Mouse (Mus musculus): Measurements from ENCODE around the gene 1700001C02Rik. TPM values are rescaled to one million over a fixed set of nuclear protein-coding genes. Genes with fewer than 3 reads are reported as not detected.

The 1700001C02Rik gene
- total and polyA plus RNA-seq, 3 experiments: 2.6 TPM; not detected in 2

DNA sequence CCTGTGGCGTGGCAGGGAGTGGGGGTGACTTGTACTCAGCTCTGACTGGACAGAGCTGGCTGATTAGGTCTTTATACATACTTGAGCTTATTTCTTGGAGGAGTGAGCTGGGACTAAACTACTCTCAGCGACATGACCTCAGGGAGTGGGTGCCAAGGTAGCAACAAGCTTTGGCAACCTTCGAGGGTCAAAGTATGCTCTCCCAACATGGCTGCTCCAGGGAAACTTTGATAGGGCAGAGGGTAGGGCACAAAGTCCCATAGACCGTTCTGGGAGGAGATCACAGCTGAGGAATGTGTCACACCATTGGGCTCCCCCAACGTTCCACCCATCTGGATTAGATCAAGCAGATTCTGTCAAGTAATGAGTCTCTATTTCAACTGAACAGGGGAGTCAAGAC, 18.7 kb downstream of the 1700001C02Rik start:
- no peak overlapping the region for H3K9ac ChIP-seq (ENCODE audit: low read depth, low read length)
- 78% methylated on average over 5 of the region's 5 CpGs for WGBS
- H3K27ac ChIP-seq: no peak overlapping the region
- no peak overlapping the region for H3K4me3 ChIP-seq
- DNase-seq: no peak
- H3K27me3 ChIP-seq (ENCODE audit: control insufficient read depth, insufficient read depth, low read length): no peaks in the 10 kb centered on the region
- no peaks in the 10 kb centered on the region for H3K79me2 ChIP-seq (replicated peaks; ENCODE audit: control insufficient read depth, insufficient read depth, low read length)
- intact Hi-C loops (cut with DNase I): loop anchor here (5.0 kb wide), 1 partner anchor 267 kb away; no protein-coding TSS in a partner anchor
- no peaks in the 10 kb centered on the region for H3K4me1 ChIP-seq (ENCODE audit: control insufficient read depth, insufficient read depth, low read length)
- no peaks in the 10 kb centered on the region for H3K36me3 ChIP-seq (ENCODE audit: control insufficient read depth, insufficient read depth, low read length)
- no peak for TF ChIP-seq POLR2A (IDR thresholded peaks at IDR 0.05; ENCODE audit: insufficient read depth, low read depth, low read length)
- TF ChIP-seq CTCF (IDR thresholded peaks at IDR 0.05): no peak
- TF ChIP-seq EP300 (IDR thresholded peaks at IDR 0.05; ENCODE audit: insufficient read depth, low read depth, low read length): no peak

- 52% methylated on average over 6 of the region's 6 CpGs for WGBS
- TF ChIP-seq EP300 (IDR thresholded peaks at IDR 0.05; ENCODE audit: insufficient read depth, low read depth, low read length): no peak
- TF ChIP-seq POLR2A (IDR thresholded peaks at IDR 0.05; ENCODE audit: insufficient read depth, low read depth, low read length): no peak
- TF ChIP-seq CTCF (IDR thresholded peaks at IDR 0.05): no peak
- Histone ChIP-seq H3K27ac (no peak overlapping the region), H3K4me3 (no peak overlapping the region), H3K79me2 (replicated peaks; ENCODE audit: control insufficient read depth, insufficient read depth, low read length) (no peaks in the 10 kb centered on the region), H3K4me1 (ENCODE audit: control insufficient read depth, insufficient read depth, low read length) (no peaks in the 10 kb centered on the region), H3K9ac (ENCODE audit: low read depth, low read length) (no peak overlapping the region), H3K36me3 (ENCODE audit: control insufficient read depth, insufficient read depth, low read length) (no peaks in the 10 kb centered on the region), H3K27me3 (ENCODE audit: control insufficient read depth, insufficient read depth, low read length) (no peaks in the 10 kb centered on the region)
- intact Hi-C loops (cut with DNase I): no loop called here
- no peak for DNase-seq
Observed at GRCm38 (mm10) chr5:30485136-30485535, 19.3 kb downstream of the 1700001C02Rik start.

DNA sequence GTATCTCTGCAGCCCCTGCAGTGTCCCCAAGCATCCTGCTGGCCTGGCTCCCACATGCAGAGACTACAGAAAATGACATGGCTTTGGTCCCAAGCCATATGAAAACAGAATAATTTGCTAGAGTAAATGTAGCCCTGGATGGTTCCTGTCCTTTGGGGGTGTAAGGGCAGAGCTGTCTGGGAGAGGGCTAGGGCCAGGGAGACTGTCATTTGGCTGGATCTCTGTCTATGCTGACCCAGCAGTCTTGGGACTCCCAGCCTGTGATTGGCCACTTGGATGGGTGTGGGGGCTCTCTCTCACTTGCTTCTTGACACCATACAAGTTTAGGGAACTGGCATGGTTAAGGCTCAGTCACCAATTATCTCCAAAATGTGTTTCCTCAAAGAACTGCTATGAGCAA, 24.4 kb downstream of the 1700001C02Rik start:
- intact Hi-C loops (cut with DNase I): no loop called here
- H3K4me3 ChIP-seq: no peak overlapping the region

DNA sequence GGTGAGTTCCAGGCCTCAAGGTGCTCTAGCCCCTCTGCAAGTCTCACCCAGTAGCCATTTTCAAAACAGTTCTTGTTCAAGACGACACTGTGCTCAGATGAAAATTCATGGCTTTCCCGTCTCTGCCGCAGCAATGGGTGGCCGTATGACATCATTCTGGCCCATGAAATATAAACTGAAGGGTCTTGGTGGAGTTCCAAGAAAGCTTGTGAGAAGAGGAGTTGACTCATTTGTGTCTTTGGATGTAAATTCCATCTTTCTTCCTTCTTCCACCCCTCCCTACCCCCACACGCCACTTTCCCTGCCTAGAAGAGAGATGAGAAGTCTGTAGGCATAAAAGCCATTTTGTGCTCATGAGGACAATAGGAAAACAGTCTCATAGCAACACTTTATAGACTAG, 25.0 kb downstream of the 1700001C02Rik start:
- intact Hi-C loops (cut with DNase I): no loop called here
- H3K4me3 ChIP-seq: no peak overlapping the region
- 75% methylated on average over 5 of the region's 5 CpGs for WGBS
- no peaks in the 10 kb centered on the region for H3K79me2 ChIP-seq (replicated peaks; ENCODE audit: control insufficient read depth, insufficient read depth, low read length)
- no peak overlapping the region for H3K9ac ChIP-seq (ENCODE audit: low read depth, low read length)
- no peak overlapping the region for H3K27ac ChIP-seq
- no peak for DNase-seq
- no peaks in the 10 kb centered on the region for H3K27me3 ChIP-seq (ENCODE audit: control insufficient read depth, insufficient read depth, low read length)
- no peaks in the 10 kb centered on the region for H3K36me3 ChIP-seq (ENCODE audit: control insufficient read depth, insufficient read depth, low read length)
- no peaks in the 10 kb centered on the region for H3K4me1 ChIP-seq (ENCODE audit: control insufficient read depth, insufficient read depth, low read length)
- no peak for TF ChIP-seq EP300 (IDR thresholded peaks at IDR 0.05; ENCODE audit: insufficient read depth, low read depth, low read length)
- no peak for TF ChIP-seq POLR2A (IDR thresholded peaks at IDR 0.05; ENCODE audit: insufficient read depth, low read depth, low read length)
- TF ChIP-seq CTCF (IDR thresholded peaks at IDR 0.05): no peak

More for the DNA sequence above, 24.4 kb downstream of the 1700001C02Rik start:
- no peak overlapping the region for H3K9ac ChIP-seq (ENCODE audit: low read depth, low read length)
- no peak overlapping the region for H3K27ac ChIP-seq
- no peak for DNase-seq
- no peaks in the 10 kb centered on the region for H3K4me1 ChIP-seq (ENCODE audit: control insufficient read depth, insufficient read depth, low read length)
- no peak for TF ChIP-seq EP300 (IDR thresholded peaks at IDR 0.05; ENCODE audit: insufficient read depth, low read depth, low read length)
- no peak for TF ChIP-seq POLR2A (IDR thresholded peaks at IDR 0.05; ENCODE audit: insufficient read depth, low read depth, low read length)
- no peaks in the 10 kb centered on the region for H3K36me3 ChIP-seq (ENCODE audit: control insufficient read depth, insufficient read depth, low read length)
- no peaks in the 10 kb centered on the region for H3K27me3 ChIP-seq (ENCODE audit: control insufficient read depth, insufficient read depth, low read length)
- no peaks in the 10 kb centered on the region for H3K79me2 ChIP-seq (replicated peaks; ENCODE audit: control insufficient read depth, insufficient read depth, low read length)

GRCm38 (mm10) chr5:30493723-30494122, 27.9 kb downstream of the 1700001C02Rik start:
- no peaks in the 10 kb centered on the region for H3K4me1 ChIP-seq (ENCODE audit: control insufficient read depth, insufficient read depth, low read length)
- intact Hi-C loops (cut with DNase I): no loop called here
- no peak overlapping the region for H3K27ac ChIP-seq
- WGBS: 24% methylated on average over 7 of the region's 7 CpGs
- TF ChIP-seq POLR2A (IDR thresholded peaks at IDR 0.05; ENCODE audit: insufficient read depth, low read depth, low read length) (no peak), CTCF (IDR thresholded peaks at IDR 0.05) (no peak), EP300 (IDR thresholded peaks at IDR 0.05; ENCODE audit: insufficient read depth, low read depth, low read length) (no peak)
- H3K79me2 ChIP-seq (replicated peaks; ENCODE audit: control insufficient read depth, insufficient read depth, low read length): no peaks in the 10 kb centered on the region
- no peaks in the 10 kb centered on the region for H3K27me3 ChIP-seq (ENCODE audit: control insufficient read depth, insufficient read depth, low read length)
- H3K4me3 ChIP-seq: no peak overlapping the region
- H3K9ac ChIP-seq (ENCODE audit: low read depth, low read length): no peak overlapping the region
- no peak for DNase-seq
- no peaks in the 10 kb centered on the region for H3K36me3 ChIP-seq (ENCODE audit: control insufficient read depth, insufficient read depth, low read length)

DNA sequence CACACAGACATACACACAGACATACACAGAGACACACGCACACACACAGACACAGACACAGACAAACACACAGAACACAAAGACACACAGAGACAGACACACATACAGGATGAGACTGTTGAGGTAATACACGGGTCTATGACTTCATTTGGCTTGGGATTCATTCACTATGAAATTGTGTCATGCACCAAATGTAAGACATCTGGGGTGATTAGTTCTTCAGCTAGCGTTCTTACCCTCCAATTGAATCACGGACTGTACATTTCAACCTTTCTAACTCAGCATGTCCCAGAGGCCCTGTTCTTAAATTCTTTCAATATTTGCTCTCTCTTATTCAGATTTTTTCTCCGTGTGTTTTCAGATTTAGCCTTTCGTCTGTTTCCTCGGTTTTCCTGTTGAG, 28.8 kb downstream of the 1700001C02Rik start:
- WGBS: 74% methylated on average over 7 of the region's 7 CpGs
- H3K9ac ChIP-seq (ENCODE audit: low read depth, low read length): no peak overlapping the region
- H3K27ac ChIP-seq: no peak overlapping the region
- no peak for DNase-seq
- no peaks in the 10 kb centered on the region for H3K27me3 ChIP-seq (ENCODE audit: control insufficient read depth, insufficient read depth, low read length)
- H3K36me3 ChIP-seq (ENCODE audit: control insufficient read depth, insufficient read depth, low read length): no peaks in the 10 kb centered on the region
- intact Hi-C loops (cut with DNase I): no loop called here
- no peaks in the 10 kb centered on the region for H3K79me2 ChIP-seq (replicated peaks; ENCODE audit: control insufficient read depth, insufficient read depth, low read length)
- TF ChIP-seq POLR2A (IDR thresholded peaks at IDR 0.05; ENCODE audit: insufficient read depth, low read depth, low read length) (no peak), EP300 (IDR thresholded peaks at IDR 0.05; ENCODE audit: insufficient read depth, low read depth, low read length) (no peak), CTCF (IDR thresholded peaks at IDR 0.05) (no peak)
- no peak overlapping the region for H3K4me3 ChIP-seq
- H3K4me1 ChIP-seq (ENCODE audit: control insufficient read depth, insufficient read depth, low read length): no peaks in the 10 kb centered on the region

Data from heart, adult 2 months (tissue).